Mouse (Mus musculus): ENCODE data around the gene Ceacam19. TPM values are rescaled to one million over a fixed set of nuclear protein-coding genes. Genes with fewer than 3 reads are reported as not detected.
A peak's percentile ranks its signal among the peaks of the same experiment; 100 is the strongest.
"Not testable (repeated sequence)": the region's sequence is repeated elsewhere in the genome, so short reads cannot be mapped to it uniquely, and the experiment has no call there.

The Ceacam19 gene
- polyA plus RNA-seq (2014; fragmentation: Nextera tagmentation; extraction: Ambion mirVana), result not detected in 2 replicates

DNA sequence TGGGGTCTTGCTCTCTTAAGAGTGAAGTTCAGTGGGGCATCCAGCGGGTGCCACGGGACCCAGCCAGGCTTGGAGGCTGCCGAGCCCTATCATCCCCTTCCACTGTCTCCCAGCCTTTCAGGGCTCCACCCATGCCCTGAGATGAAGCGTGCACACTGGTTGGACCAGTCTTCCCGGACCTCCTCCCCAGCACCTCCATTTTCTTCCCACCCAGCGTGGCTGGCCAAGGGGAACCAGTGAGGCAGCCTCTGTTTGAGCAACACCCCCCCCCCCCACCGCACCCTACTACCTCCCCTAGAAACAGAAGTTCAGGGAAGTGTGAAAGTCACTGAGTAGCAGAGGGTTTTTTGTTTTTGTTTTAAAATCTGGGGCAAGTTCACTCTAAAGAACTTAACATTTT, at the start of gene Ceacam19:
Ceacam19 (minus strand) TSS at position 117 of the 400 bp plus-strand sequence.
- 72% methylated on average over 7 of the region's 7 CpGs for WGBS
- no peak within 1 kb of the TSS for H3K4me3 ChIP-seq (ENCODE audit: low read length)
- no peak within 1 kb of the TSS for H3K9ac ChIP-seq (ENCODE audit: low read depth, low read length)
- H3K27me3 ChIP-seq (ENCODE audit: control insufficient read depth, insufficient read depth, low read length), result no peaks in the 10 kb centered on the region
- H3K27ac ChIP-seq (ENCODE audit: low read depth, low read length), result no peak within 1 kb of the TSS
- no peaks in the 10 kb centered on the region for H3K36me3 ChIP-seq (ENCODE audit: control insufficient read depth, insufficient read depth, low read length)
- ATAC-seq (ENCODE audit: low FRiP score, low TSS enrichment), result no peak
- H3K9me3 ChIP-seq (ENCODE audit: control insufficient read depth, low read length), result no peaks in the 10 kb centered on the region
- H3K4me1 ChIP-seq (ENCODE audit: control insufficient read depth, insufficient read depth, low read length), result no peaks in the 10 kb centered on the region
- H3K4me2 ChIP-seq (replicated peaks; ENCODE audit: low read depth, low read length), result no peak within 1 kb of the TSS

DNA sequence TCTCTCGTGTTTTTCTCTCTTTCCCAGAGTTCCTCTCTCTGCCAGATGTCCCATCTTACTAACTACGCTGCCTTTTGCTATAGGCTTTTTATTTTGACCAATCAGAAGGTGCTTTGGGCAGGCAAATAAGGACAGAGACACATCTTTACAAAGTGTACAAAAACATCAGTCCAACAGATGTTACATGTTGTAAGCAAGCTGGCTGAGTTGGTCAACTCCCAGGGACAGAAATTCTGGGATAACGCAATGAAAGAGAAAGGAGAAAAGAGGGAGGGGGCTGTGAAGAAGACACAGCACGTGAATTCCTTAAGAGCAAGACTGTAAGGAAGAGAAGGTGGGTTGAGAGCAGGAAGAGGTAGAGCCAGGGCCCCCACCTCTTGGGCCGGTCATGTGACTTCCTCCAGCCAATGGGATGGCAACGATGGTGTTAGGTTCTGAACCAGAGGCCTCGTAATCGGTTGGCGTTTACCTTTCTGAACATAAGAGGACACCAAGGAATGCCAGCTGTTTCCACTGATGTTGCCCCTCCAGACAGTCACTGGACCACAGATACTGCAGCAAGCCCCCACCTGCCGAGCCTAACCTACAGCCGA, 49.6 kb upstream of the Ceacam19 start:
- H3K27ac ChIP-seq (ENCODE audit: low read depth, low read length), result no peak overlapping the region
- WGBS, result 84% methylated on average over 11 of the region's 11 CpGs
- H3K4me1 ChIP-seq (ENCODE audit: control insufficient read depth, insufficient read depth, low read length), result 0 out of 2 replicates have a peak, but pooled peaks cover 5% of the 10 kb centered on the region
- no peaks in the 10 kb centered on the region for H3K27me3 ChIP-seq (ENCODE audit: control insufficient read depth, insufficient read depth, low read length)
- ATAC-seq (ENCODE audit: low FRiP score, low TSS enrichment), result no peak
- no peak overlapping the region for H3K4me2 ChIP-seq (replicated peaks; ENCODE audit: low read depth, low read length)
- H3K4me3 ChIP-seq (ENCODE audit: low read length), result no peak overlapping the region
- H3K9ac ChIP-seq (ENCODE audit: low read depth, low read length), result no peak overlapping the region
- no peaks in the 10 kb centered on the region for H3K36me3 ChIP-seq (ENCODE audit: control insufficient read depth, insufficient read depth, low read length)
- no peaks in the 10 kb centered on the region for H3K9me3 ChIP-seq (ENCODE audit: control insufficient read depth, low read length)

GRCm38 (mm10) chr7:19935961-19936360, 48.2 kb upstream of the Ceacam19 start:
- H3K36me3 ChIP-seq (ENCODE audit: control insufficient read depth, insufficient read depth, low read length), result no peaks in the 10 kb centered on the region
- ATAC-seq (ENCODE audit: low FRiP score, low TSS enrichment), result no peak
- no peaks in the 10 kb centered on the region for H3K9me3 ChIP-seq (ENCODE audit: control insufficient read depth, low read length)
- H3K4me3 ChIP-seq (ENCODE audit: low read length), result no peak overlapping the region
- no peak overlapping the region for H3K9ac ChIP-seq (ENCODE audit: low read depth, low read length)
- no peak overlapping the region for H3K27ac ChIP-seq (ENCODE audit: low read depth, low read length)
- H3K4me2 ChIP-seq (replicated peaks; ENCODE audit: low read depth, low read length), result no peak overlapping the region
- H3K27me3 ChIP-seq (ENCODE audit: control insufficient read depth, insufficient read depth, low read length), result no peaks in the 10 kb centered on the region
- WGBS, result 77% methylated on average over 6 of the region's 6 CpGs
- 0 out of 2 replicates have a peak, but pooled peaks cover 6% of the 10 kb centered on the region for H3K4me1 ChIP-seq (ENCODE audit: control insufficient read depth, insufficient read depth, low read length)

- Histone ChIP-seq H3K27ac (ENCODE audit: low read depth, low read length) (no peak overlapping the region), H3K4me1 (ENCODE audit: control insufficient read depth, insufficient read depth, low read length) (0 out of 2 replicates have a peak, but pooled peaks cover 6% of the 10 kb centered on the region), H3K36me3 (ENCODE audit: control insufficient read depth, insufficient read depth, low read length) (no peaks in the 10 kb centered on the region), H3K27me3 (ENCODE audit: control insufficient read depth, insufficient read depth, low read length) (no peaks in the 10 kb centered on the region), H3K9ac (ENCODE audit: low read depth, low read length) (no peak overlapping the region), H3K9me3 (ENCODE audit: control insufficient read depth, low read length) (no peaks in the 10 kb centered on the region), H3K4me3 (ENCODE audit: low read length) (no peak overlapping the region), H3K4me2 (replicated peaks; ENCODE audit: low read depth, low read length) (no peak overlapping the region)
- no peak for ATAC-seq (ENCODE audit: low FRiP score, low TSS enrichment)
- 75% methylated on average over 20 of the region's 20 CpGs for WGBS
Observed at GRCm38 (mm10) chr7:19935171-19935751, 47.5 kb upstream of the Ceacam19 start.

GRCm38 (mm10) chr7:19932877-19933809, 45.4 kb upstream of the Ceacam19 start:
- Histone ChIP-seq H3K4me3 (ENCODE audit: low read length) (peak overlapping the region; percentile 0; the same call in 1 of the 2 replicates), H3K27ac (ENCODE audit: low read depth, low read length) (no peak overlapping the region), H3K4me1 (ENCODE audit: control insufficient read depth, insufficient read depth, low read length) (0 out of 2 replicates have a peak, but pooled peaks cover 6% of the 10 kb centered on the region), H3K9ac (ENCODE audit: low read depth, low read length) (no peak overlapping the region), H3K9me3 (ENCODE audit: control insufficient read depth, low read length) (no peaks in the 10 kb centered on the region), H3K4me2 (replicated peaks; ENCODE audit: low read depth, low read length) (peak overlapping the region; percentile 25), H3K36me3 (ENCODE audit: control insufficient read depth, insufficient read depth, low read length) (no peaks in the 10 kb centered on the region), H3K27me3 (ENCODE audit: control insufficient read depth, insufficient read depth, low read length) (no peaks in the 10 kb centered on the region)
- peak; percentile 73 for ATAC-seq (ENCODE audit: low FRiP score, low TSS enrichment)
- WGBS, result 21% methylated on average over 21 of the region's 21 CpGs

GRCm38 (mm10) chr7:19932133-19932876, 44.5 kb upstream of the Ceacam19 start:
- no peak for ATAC-seq (ENCODE audit: low FRiP score, low TSS enrichment)
- Histone ChIP-seq H3K36me3 (ENCODE audit: control insufficient read depth, insufficient read depth, low read length) (no peaks in the 10 kb centered on the region), H3K9ac (ENCODE audit: low read depth, low read length) (no peak overlapping the region), H3K9me3 (ENCODE audit: control insufficient read depth, low read length) (no peaks in the 10 kb centered on the region), H3K4me2 (replicated peaks; ENCODE audit: low read depth, low read length) (no peak overlapping the region), H3K4me3 (ENCODE audit: low read length) (no peak overlapping the region), H3K27me3 (ENCODE audit: control insufficient read depth, insufficient read depth, low read length) (no peaks in the 10 kb centered on the region), H3K27ac (ENCODE audit: low read depth, low read length) (no peak overlapping the region), H3K4me1 (ENCODE audit: control insufficient read depth, insufficient read depth, low read length) (0 out of 2 replicates have a peak, but pooled peaks cover 6% of the 10 kb centered on the region)
- 18% methylated on average over 13 of the region's 13 CpGs for WGBS

GRCm38 (mm10) chr7:19930481-19930880, 42.7 kb upstream of the Ceacam19 start:
- H3K36me3 ChIP-seq (ENCODE audit: control insufficient read depth, insufficient read depth, low read length); ATAC-seq (ENCODE audit: low FRiP score, low TSS enrichment): not testable (repeated sequence)

GRCm38 (mm10) chr7:19928486-19928885, 40.7 kb upstream of the Ceacam19 start:
- 59% methylated on average over 5 of the region's 5 CpGs for WGBS

More at GRCm38 (mm10) chr7:19930481-19930880, 42.7 kb upstream of the Ceacam19 start:
- 83% methylated on average over 6 of the region's 6 CpGs for WGBS
- H3K9ac ChIP-seq (ENCODE audit: low read depth, low read length); H3K27ac ChIP-seq (ENCODE audit: low read depth, low read length); H3K4me3 ChIP-seq (ENCODE audit: low read length); H3K4me2 ChIP-seq (replicated peaks; ENCODE audit: low read depth, low read length); H3K27me3 ChIP-seq (ENCODE audit: control insufficient read depth, insufficient read depth, low read length); H3K9me3 ChIP-seq (ENCODE audit: control insufficient read depth, low read length); H3K4me1 ChIP-seq (ENCODE audit: control insufficient read depth, insufficient read depth, low read length): not testable (repeated sequence)

More at GRCm38 (mm10) chr7:19928486-19928885, 40.7 kb upstream of the Ceacam19 start:
- H3K4me3 ChIP-seq (ENCODE audit: low read length), result no peak overlapping the region
- no peaks in the 10 kb centered on the region for H3K9me3 ChIP-seq (ENCODE audit: control insufficient read depth, low read length)
- no peak overlapping the region for H3K4me2 ChIP-seq (replicated peaks; ENCODE audit: low read depth, low read length)
- H3K27me3 ChIP-seq (ENCODE audit: control insufficient read depth, insufficient read depth, low read length), result no peaks in the 10 kb centered on the region
- no peaks in the 10 kb centered on the region for H3K36me3 ChIP-seq (ENCODE audit: control insufficient read depth, insufficient read depth, low read length)
- no peak for ATAC-seq (ENCODE audit: low FRiP score, low TSS enrichment)
- H3K9ac ChIP-seq (ENCODE audit: low read depth, low read length), result no peak overlapping the region
- 0 out of 2 replicates have a peak, but pooled peaks cover 4% of the 10 kb centered on the region for H3K4me1 ChIP-seq (ENCODE audit: control insufficient read depth, insufficient read depth, low read length)
- no peak overlapping the region for H3K27ac ChIP-seq (ENCODE audit: low read depth, low read length)

All from kidney, embryonic 14.5 days (tissue).